Mouse (Mus musculus) cerebellum, postnatal 14 days (tissue): ENCODE results near the gene Rab10.

ENCODE experiments used
- DNase-seq, 2 experiments: peaks; one replicate each; pipeline ENCODE4 v3.0.0; 2021; ENCODE audit warnings: mixed read lengths in 2 of 2

Gene Rab10

GRCm38 (mm10) chr12:3291849-3292248 is 17.9 kb downstream of the Rab10 start:
- DNase-seq, result no peak

- DNase-seq, result no peak
These were observed 18.7 kb downstream of the Rab10 start for GRCm38 (mm10) chr12:3291038-3291437.

- DNase-seq, result no peak
These were observed 21.3 kb downstream of the Rab10 start for GRCm38 (mm10) chr12:3288440-3288839.

- no peak for DNase-seq
These were observed 23.9 kb downstream of the Rab10 start for GRCm38 (mm10) chr12:3285919-3286318.

GRCm38 (mm10) chr12:3285377-3285776 is 24.4 kb downstream of the Rab10 start:
- DNase-seq, result no peak

- DNase-seq, result no peak
These were observed 25.3 kb downstream of the Rab10 start for GRCm38 (mm10) chr12:3284463-3284862.

GRCm38 (mm10) chr12:3283829-3284440 is 25.8 kb downstream of the Rab10 start:
- no peak for DNase-seq

GRCm38 (mm10) chr12:3282954-3283353 is 26.8 kb downstream of the Rab10 start:
- DNase-seq, result no peak

- DNase-seq, result no peak
These were observed 27.2 kb downstream of the Rab10 start for GRCm38 (mm10) chr12:3282520-3282919.

- no peak for DNase-seq
These were observed 30.9 kb downstream of the Rab10 start for GRCm38 (mm10) chr12:3278880-3279339.

- DNase-seq, result no peak
These were observed 39.0 kb downstream of the Rab10 start for GRCm38 (mm10) chr12:3270818-3271217.

- no peak for DNase-seq
These were observed 42.4 kb downstream of the Rab10 start for GRCm38 (mm10) chr12:3267397-3267796.

GRCm38 (mm10) chr12:3265188-3265587 is 44.6 kb downstream of the Rab10 start:
- no peak for DNase-seq

- DNase-seq, result no peak
These were observed 45.3 kb downstream of the Rab10 start for GRCm38 (mm10) chr12:3264449-3264848.

GRCm38 (mm10) chr12:3261596-3261995 is 48.2 kb downstream of the Rab10 start:
- DNase-seq, result no peak

GRCm38 (mm10) chr12:3255966-3256365 is 53.8 kb downstream of the Rab10 start:
- no peak for DNase-seq

- DNase-seq, result no peak
These were observed 54.3 kb downstream of the Rab10 start for GRCm38 (mm10) chr12:3255435-3255834.

GRCm38 (mm10) chr12:3253591-3253990 is 56.2 kb downstream of the Rab10 start:
- peak in 1 of 2 experiments; percentile 20 for DNase-seq

GRCm38 (mm10) chr12:3246091-3246490 is 63.7 kb downstream of the Rab10 start:
- DNase-seq, result no peak

- DNase-seq, result no peak
These were observed 70.2 kb downstream of the Rab10 start for GRCm38 (mm10) chr12:3239544-3239943.

- DNase-seq, result peak; percentile 16 to 37
These were observed 71.3 kb downstream of the Rab10 start for GRCm38 (mm10) chr12:3238361-3239051.

- peak in 1 of 2 experiments; percentile 12 for DNase-seq
These were observed 72.0 kb downstream of the Rab10 start for GRCm38 (mm10) chr12:3237799-3238198.

- DNase-seq, result peak; percentile 38 to 54
These were observed 72.7 kb downstream of the Rab10 start for GRCm38 (mm10) chr12:3236831-3237681.
